Comparison of ENCODE assay signal across 15 mouse cellular contexts in the genomic region with DNA sequence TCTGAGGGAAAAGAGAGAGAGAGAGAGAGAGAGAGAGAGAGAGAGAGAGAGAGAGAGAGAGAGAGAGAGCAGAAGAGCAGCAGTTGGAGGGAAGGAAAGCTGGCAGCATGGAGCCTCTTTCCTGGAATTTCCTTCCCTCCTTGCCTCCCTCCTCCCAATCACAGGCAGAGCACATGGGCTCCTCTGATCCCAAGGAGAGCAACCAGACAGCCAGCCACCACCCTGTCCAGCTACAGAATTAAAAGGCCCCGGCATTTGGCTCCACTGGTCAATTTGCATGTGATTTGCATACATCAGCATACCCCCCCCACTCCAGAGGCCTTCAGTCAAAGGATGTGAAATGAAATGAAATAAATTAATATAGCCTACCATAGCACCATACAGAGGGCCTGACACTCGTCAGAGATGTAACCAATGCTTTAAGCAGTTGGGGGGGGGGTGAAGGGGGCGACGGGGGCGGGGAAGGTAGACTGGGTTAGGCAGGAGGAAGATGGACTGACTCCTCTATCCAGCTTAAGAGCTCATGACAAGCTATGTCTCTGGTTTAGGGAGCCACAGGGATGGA.
DNase-seq lines count a peak whose midpoint lies in the region; ATAC-seq lines count a peak whose summit lies in the region.
"Had no signal": no experiment of that assay in that cellular context is flagged by ENCODE, and none has a peak within 500 bp of the region (broad histone marks: within the 10 kb centered on the region; RNA-seq: fewer than 3 reads in every experiment).

No protein-coding gene starts in this region.

- no peaks in the 10 kb centered on the region for H3K36me3 ChIP-seq in forebrain, embryonic 14.5 days (ENCODE audit: control insufficient read depth, insufficient read depth, low read length)
- no peaks in the 10 kb centered on the region for H3K36me3 ChIP-seq in hindbrain, embryonic 16.5 days (ENCODE audit: control insufficient read depth, insufficient read depth, low read length)
- H3K36me3 ChIP-seq in neural tube, embryonic 13.5 days, result peaks cover 6% of the 10 kb centered on the region; the same call in 1 of the 2 replicates

- H3K9ac ChIP-seq in forebrain, embryonic 14.5 days (ENCODE audit: low read length), result no peak overlapping the region
- H3K9ac ChIP-seq in hindbrain, embryonic 16.5 days (ENCODE audit: low read depth, low read length), result 0 out of 2 replicates have a peak overlapping the region, but pooled peaks have one; percentile 23
- peak overlapping the region; percentile 12; the same call in 1 of the 2 replicates for H3K9ac ChIP-seq in neural tube, embryonic 13.5 days

- H3K4me3 ChIP-seq in forebrain, embryonic 14.5 days (ENCODE audit: low read depth, low read length), result no peak overlapping the region
- no peak overlapping the region for H3K4me3 ChIP-seq in hindbrain, embryonic 16.5 days (ENCODE audit: low read length)
- H3K4me3 ChIP-seq in neural tube, embryonic 13.5 days, result no peak overlapping the region
- H3K4me3 ChIP-seq: gastrocnemius, adult 2 months; megakaryocyte, embryonic 14.5 days had no signal

- 23% methylated on average over 5 of the region's 5 CpGs for WGBS in forebrain, embryonic 14.5 days
- 47% methylated on average over 5 of the region's 5 CpGs for WGBS in hindbrain, embryonic 16.5 days
- 40% methylated on average over 5 of the region's 5 CpGs for WGBS in neural tube, embryonic 13.5 days

- no peaks in the 10 kb centered on the region for H3K27me3 ChIP-seq in forebrain, embryonic 14.5 days (replicated peaks; ENCODE audit: control insufficient read depth, insufficient read depth, low read length)
- H3K27me3 ChIP-seq in hindbrain, embryonic 16.5 days (replicated peaks; ENCODE audit: control insufficient read depth, insufficient read depth, low read length), result no peaks in the 10 kb centered on the region; the same call in 1 of the 2 replicates
- H3K27me3 ChIP-seq in neural tube, embryonic 13.5 days, result no peaks in the 10 kb centered on the region
- H3K27me3 ChIP-seq: megakaryocyte, embryonic 14.5 days had no signal

- peak; percentile 58 for DNase-seq in left cerebral cortex, postnatal 4 days
- no peak for DNase-seq in left cerebral cortex, adult 8-10 months (ENCODE audit: low spot score in 2 of 2)
- peak; percentile 55 for DNase-seq in forebrain, embryonic 14.5 days (ENCODE audit: low spot score)
- DNase-seq in yolk sac, embryonic 10.5 days (ENCODE audit: low spot score), result no peak
- no peak for DNase-seq in embryo, embryonic 9.5 days (ENCODE audit: extremely low spot score)
- no peak for DNase-seq in right cerebral cortex, postnatal 25 days
- DNase-seq: adrenal gland, adult 8-10 months; gastrocnemius, adult 2 months; heart, postnatal 4 days; kidney, adult 9 months had no signal

- intact Hi-C loops in left cerebral cortex, postnatal 4 days (cut with DNase I), result no loop called here

- peaks cover 11% of the 10 kb centered on the region for H3K4me1 ChIP-seq in forebrain, embryonic 14.5 days (ENCODE audit: control insufficient read depth, insufficient read depth, low read length)
- peaks cover 14% of the 10 kb centered on the region for H3K4me1 ChIP-seq in hindbrain, embryonic 16.5 days (ENCODE audit: control insufficient read depth, insufficient read depth, low read depth, low read length)
- H3K4me1 ChIP-seq in neural tube, embryonic 13.5 days (replicated peaks), result peaks cover 23% of the 10 kb centered on the region
- H3K4me1 ChIP-seq: megakaryocyte, embryonic 14.5 days had no signal

- no peak overlapping the region for H3K4me2 ChIP-seq in forebrain, embryonic 14.5 days (ENCODE audit: low read length)
- no peak overlapping the region for H3K4me2 ChIP-seq in hindbrain, embryonic 16.5 days (ENCODE audit: low read length)
- H3K4me2 ChIP-seq in neural tube, embryonic 13.5 days, result no peak overlapping the region
- H3K4me2 ChIP-seq: heart, embryonic 11.5 days; liver, embryonic 11.5 days had no signal

- H3K9me3 ChIP-seq in forebrain, embryonic 14.5 days (replicated peaks; ENCODE audit: control insufficient read depth, low read length), result no peaks in the 10 kb centered on the region
- no peaks in the 10 kb centered on the region for H3K9me3 ChIP-seq in hindbrain, embryonic 16.5 days (ENCODE audit: control insufficient read depth, low read length)
- no peaks in the 10 kb centered on the region for H3K9me3 ChIP-seq in neural tube, embryonic 13.5 days

- peak; percentile 47 for ATAC-seq in forebrain, embryonic 14.5 days
- peak; percentile 57 for ATAC-seq in hindbrain, embryonic 16.5 days
- peak; percentile 26; the same call in 1 of the 2 replicates for ATAC-seq in neural tube, embryonic 13.5 days (ENCODE audit: low read depth)

- peak overlapping the region; percentile 45 for H3K27ac ChIP-seq in forebrain, embryonic 14.5 days (ENCODE audit: low read depth, low read length)
- peak overlapping the region; percentile 62 for H3K27ac ChIP-seq in hindbrain, embryonic 16.5 days (ENCODE audit: low read depth, low read length)
- H3K27ac ChIP-seq in neural tube, embryonic 13.5 days (replicated peaks), result peak overlapping the region; percentile 72

Comparison
In these comparisons a context has a peak if more than half of its experiments do, and no peak if none do; other contexts are left out.
1. DNase-seq: peak in left cerebral cortex, postnatal 4 days (single experiment) and forebrain, embryonic 14.5 days (single experiment); none in left cerebral cortex, adult 8-10 months (0 of 2), yolk sac, embryonic 10.5 days (single experiment), embryo, embryonic 9.5 days (single experiment) and right cerebral cortex, postnatal 25 days (single experiment).
2. Peak in every context shown above with its lines, with median percentiles within 50 percentile points of each other: ATAC-seq and H3K27ac ChIP-seq.